Mouse (Mus musculus) monocyte, adult 5-6 weeks (primary cell): ENCODE data around the gene Pole2. TPM values are rescaled to one million over a fixed set of nuclear protein-coding genes. Genes with fewer than 3 reads are reported as not detected.
A peak's percentile ranks its signal among the peaks of the same experiment; 100 is the strongest.

ENCODE experiments used
- ATAC-seq: fragments of 153-309, 156-312 bp; replicated peaks from 2 replicates; pipeline ENCODE4 v1.8.0; 2017; ENCODE audit warnings: mild to moderate bottlenecking; ENCODE audit not compliant: low TSS enrichment, insufficient number of reproducible peaks, severe bottlenecking, poor library complexity, low FRiP score
- total RNA-seq: library from RNA; stranded (forward); fragments of 200-1000, 200-491, 200-594 nt; gene quantifications from 3 replicates; pipeline ENCODE4 v1.2.3, GENCODE M21; 2017

Pole2 gene
- total RNA-seq, result 8.3 to 9.7 TPM (median 9.3 TPM) in 3 replicates

- ATAC-seq, result peak; percentile 82
Measured at GRCm38 (mm10) chr12:69227776-69228466, at the start of gene Pole2. Gene Pole2, minus strand, starts transcription at chr12:69228195.

- ATAC-seq, result no peak
Measured at GRCm38 (mm10) chr12:69268956-69269355, 41.0 kb upstream of the Pole2 start.

GRCm38 (mm10) chr12:69267956-69268632 is 40.1 kb upstream of the Pole2 start:
- ATAC-seq, result no peak

- no peak for ATAC-seq
Measured at GRCm38 (mm10) chr12:69265031-69265430, 37.0 kb upstream of the Pole2 start.

GRCm38 (mm10) chr12:69262251-69262650 is 34.3 kb upstream of the Pole2 start:
- ATAC-seq, result no peak

- ATAC-seq, result 0 out of 2 replicates have a peak, but pooled peaks have one; percentile 53
Measured at GRCm38 (mm10) chr12:69257836-69258235, 29.8 kb upstream of the Pole2 start.

GRCm38 (mm10) chr12:69253806-69254205 is 25.8 kb upstream of the Pole2 start:
- ATAC-seq, result no peak

GRCm38 (mm10) chr12:69250756-69251155 is 22.8 kb upstream of the Pole2 start:
- no peak for ATAC-seq

GRCm38 (mm10) chr12:69249766-69250165 is 21.8 kb upstream of the Pole2 start:
- ATAC-seq, result no peak

- ATAC-seq, result peak; percentile 43
Measured at GRCm38 (mm10) chr12:69241771-69242431, 13.9 kb upstream of the Pole2 start.

GRCm38 (mm10) chr12:69241405-69241770 is 13.4 kb upstream of the Pole2 start:
- ATAC-seq, result no peak

GRCm38 (mm10) chr12:69240876-69241275 is 12.9 kb upstream of the Pole2 start, which contains the start of gene Klhdc1:
Gene Klhdc1, plus strand, starts transcription at chr12:69241176.
- no peak for ATAC-seq

- ATAC-seq, result no peak
Measured at GRCm38 (mm10) chr12:69238284-69238683, 10.3 kb upstream of the Pole2 start.

GRCm38 (mm10) chr12:69235782-69236181 is 7.8 kb upstream of the Pole2 start:
- ATAC-seq, result no peak

GRCm38 (mm10) chr12:69229251-69229650 is 1.3 kb upstream of the Pole2 start:
- no peak for ATAC-seq

GRCm38 (mm10) chr12:69220613-69221277 is 7.2 kb downstream of the Pole2 start:
- ATAC-seq, result no peak

- ATAC-seq, result no peak
Measured at GRCm38 (mm10) chr12:69216587-69216986, 11.4 kb downstream of the Pole2 start.

GRCm38 (mm10) chr12:69215000-69215785 is 12.8 kb downstream of the Pole2 start:
- no peak for ATAC-seq
